Mouse (Mus musculus) myocyte (in vitro differentiated cells): ENCODE measurements around the gene Nup107.

Experiments used
- CEBPB ChIP-seq: IDR thresholded peaks from 2 replicates; pipeline ENCODE4 v1.6.1; 2011; ENCODE audit warnings: mild to moderate bottlenecking, moderate library complexity; ENCODE audit not compliant: poor library complexity, insufficient read depth, severe bottlenecking
- MAX ChIP-seq: IDR thresholded peaks from one replicate; pipeline ENCODE4 v1.6.1; 2011; ENCODE audit warnings: low read depth, mild to moderate bottlenecking, control low read depth
- POLR2A ChIP-seq: IDR thresholded peaks from one replicate; pipeline ENCODE4 v1.6.1; 2011; ENCODE audit warnings: low read depth, mild to moderate bottlenecking, control low read depth, moderate library complexity; ENCODE audit not compliant: insufficient read length
- POLR2AphosphoS2 ChIP-seq: IDR thresholded peaks from one replicate; pipeline ENCODE4 v1.6.1; 2011; ENCODE audit warnings: low read depth, control low read depth; ENCODE audit not compliant: insufficient read length
- REST ChIP-seq: IDR thresholded peaks from one replicate; pipeline ENCODE4 v1.6.1; 2011; ENCODE audit warnings: mild to moderate bottlenecking, control low read depth, moderate library complexity; ENCODE audit not compliant: insufficient read depth, insufficient read length
- SRF ChIP-seq: IDR thresholded peaks from one replicate; pipeline ENCODE4 v1.6.1; 2011; ENCODE audit warnings: low read depth; ENCODE audit not compliant: control insufficient read depth, insufficient read length
- TCF12 ChIP-seq: IDR thresholded peaks from one replicate; pipeline ENCODE4 v1.6.1; 2011; ENCODE audit warnings: mild to moderate bottlenecking, control low read depth; ENCODE audit not compliant: poor library complexity, insufficient read depth, severe bottlenecking
- USF1 ChIP-seq: IDR thresholded peaks from one replicate; pipeline ENCODE4 v1.6.1; 2011; ENCODE audit warnings: low read depth, mild to moderate bottlenecking, control low read depth, moderate library complexity

GRCm38 (mm10) chr10:117764598-117764997 is 27.9 kb downstream of the Nup107 start:
- TF ChIP-seq TCF12: no peak
- no peak for TF ChIP-seq REST
- TF ChIP-seq POLR2A: no peak
- TF ChIP-seq SRF: no peak
- no peak for TF ChIP-seq MAX
- no peak for TF ChIP-seq POLR2AphosphoS2
- TF ChIP-seq USF1: no peak
- no peak for TF ChIP-seq CEBPB
